Mouse (Mus musculus) activated CD4-positive, CD25-positive, alpha-beta regulatory T cell, adult 4 months (primary cell): ENCODE data around the gene Irs3. TPM values are rescaled to one million over a fixed set of nuclear protein-coding genes. Genes with fewer than 3 reads are reported as not detected.

ENCODE experiments used
- polyA plus RNA-seq, 2 experiments: library from polyadenylated mRNA; unstranded; fragments of 100-300 nt; shearing (Covaris generic); gene quantifications; one replicate each; pipeline ENCODE4 v1.2.1; 2017

Irs3 gene
- polyA plus RNA-seq, 2 experiments from 2014 or later, result not detected

Other genes starting within 250 kb of the Irs3 start
- under 1 TPM; 0.11 to 0.21 TPM for gene Zan, start 168.7 kb downstream of the Irs3 start, polyA plus RNA-seq
- gene Pop7, start 143.2 kb downstream of the Irs3 start, polyA plus RNA-seq, result 10 to 100 TPM; 60.7 to 66.2 TPM
- gene Gigyf1, start 127.2 kb downstream of the Irs3 start, polyA plus RNA-seq, result 10 to 100 TPM; 18.5 to 22.6 TPM
- gene Epo, start 112.5 kb downstream of the Irs3 start, polyA plus RNA-seq, result not detected
- 10 to 100 TPM; 73.0 to 82.7 TPM for gene Gnb2, start 112.2 kb downstream of the Irs3 start, polyA plus RNA-seq
- gene Actl6b, start 92.2 kb downstream of the Irs3 start, polyA plus RNA-seq, result not detected
- gene Tfr2, start 75.9 kb downstream of the Irs3 start, polyA plus RNA-seq, result under 1 TPM; 0.60 to 0.79 TPM
- 10 to 100 TPM; 33.2 to 38.8 TPM for gene Mospd3, start 44.7 kb downstream of the Irs3 start, polyA plus RNA-seq
- under 1 TPM in 1 of 2 experiments, not detected in 1; 0.53 TPM for gene Pcolce, start 31.9 kb downstream of the Irs3 start, polyA plus RNA-seq
- under 1 TPM in 1 of 2 experiments, not detected in 1; 0.33 TPM for gene Fbxo24, start 16.7 kb downstream of the Irs3 start, polyA plus RNA-seq
- gene Lrch4, start 16.6 kb downstream of the Irs3 start, polyA plus RNA-seq, result 10 to 100 TPM; 61.6 to 68.6 TPM
- gene Gm20605, start 16.5 kb downstream of the Irs3 start, polyA plus RNA-seq, result 10 to 100 TPM in 1 of 2 experiments, 1 to 10 TPM in 1; 8.1 to 10.2 TPM
- 10 to 100 TPM; 30.0 to 32.3 TPM for gene Sap25, start 4.4 kb downstream of the Irs3 start, polyA plus RNA-seq
- gene Agfg2, start 39.0 kb upstream of the Irs3 start, polyA plus RNA-seq, result 10 to 100 TPM; 15.8 to 20.1 TPM
- gene Nyap1, start 95.9 kb upstream of the Irs3 start, polyA plus RNA-seq, result under 1 TPM in 1 of 2 experiments, not detected in 1; 0.19 TPM
- 10 to 100 TPM; 62.9 to 82.3 TPM for gene Tsc22d4, start 100.0 kb upstream of the Irs3 start, polyA plus RNA-seq
- 1 to 10 TPM; 7.2 to 8.8 TPM for gene Ppp1r35, start 133.1 kb upstream of the Irs3 start, polyA plus RNA-seq
- 10 to 100 TPM; 22.4 to 26.9 TPM for gene Mepce, start 141.9 kb upstream of the Irs3 start, polyA plus RNA-seq
- 10 to 100 TPM in 1 of 2 experiments, 1 to 10 TPM in 1; 5.9 to 10.9 TPM for gene Zcwpw1, start 142.1 kb upstream of the Irs3 start, polyA plus RNA-seq
- not detected for gene Pilra, start 190.6 kb upstream of the Irs3 start, polyA plus RNA-seq
- 1 to 10 TPM in 1 of 2 experiments, not detected in 1; 1.6 TPM for gene Pilrb1, start 212.4 kb upstream of the Irs3 start, polyA plus RNA-seq
- gene Pilrb2, start 226.1 kb upstream of the Irs3 start, polyA plus RNA-seq, result not detected